Mouse (Mus musculus) CH12.LX (cell line): ENCODE results near the gene Ccdc136. TPM values are rescaled to one million over a fixed set of nuclear protein-coding genes. Genes with fewer than 3 reads are reported as not detected.

Source experiments
- DNase-seq: peaks from one replicate; pipeline ENCODE4 v3.0.0-alpha.2; 2013; ENCODE audit errors: extremely low read depth
- H3K27ac ChIP-seq: 2 replicates; pipeline ENCODE4 v1.5.1; 2012; ENCODE audit warnings: low read depth, mild to moderate bottlenecking, control low read depth, moderate library complexity; ENCODE audit not compliant: insufficient read depth
- H3K27me3 ChIP-seq: replicated peaks from 2 replicates; pipeline ENCODE3; 2012; ENCODE audit warnings: inconsistent platforms
- H3K36me3 ChIP-seq, 2 experiments: replicated peaks in 1 of 2; 2 replicates each; pipeline versions ENCODE3 to v1.6.1; 2012; ENCODE audit warnings: inconsistent platforms in 1 of 2, low read length in 1 of 2, mild to moderate bottlenecking in 1 of 2, mixed read lengths in 1 of 2, moderate library complexity in 1 of 2; ENCODE audit not compliant: control insufficient read depth in 1 of 2, insufficient read depth in 1 of 2
- H3K4me1 ChIP-seq, 2 experiments: 2 replicates each; pipeline ENCODE4 v1.6.1; 2012; ENCODE audit warnings: inconsistent platforms in 1 of 2, moderate library complexity in 1 of 2; ENCODE audit not compliant: insufficient read depth in 2 of 2, control insufficient read depth in 1 of 2
- H3K4me2 ChIP-seq: 2 replicates; pipeline ENCODE4 v1.6.1; 2012; ENCODE audit warnings: low read depth, mild to moderate bottlenecking, control low read depth; ENCODE audit not compliant: poor library complexity, insufficient read depth, severe bottlenecking
- H3K4me3 ChIP-seq, 3 experiments: fragments of 150-350 bp in 1 of 3; sonication (generic) in 1 of 3; replicated peaks in 1 of 3; 2 replicates each; pipeline versions ENCODE3 to v1.5.1; 2011 to 2012; ENCODE audit warnings: low read depth in 2 of 3, low read length in 2 of 3, mild to moderate bottlenecking in 2 of 3, moderate library complexity in 2 of 3, control low read depth in 1 of 3, improper control_type of control experiment in 1 of 3, inconsistent platforms in 1 of 3, mixed read lengths in 1 of 3; ENCODE audit not compliant: poor library complexity in 1 of 3
- H3K79me2 ChIP-seq: replicated peaks from 2 replicates; pipeline ENCODE4 v1.6.1; 2012; ENCODE audit warnings: mild to moderate bottlenecking, moderate library complexity; ENCODE audit not compliant: control insufficient read depth, poor library complexity, insufficient read depth, severe bottlenecking; ENCODE audit errors: extremely low read depth
- H3K9ac ChIP-seq: 2 replicates; pipeline ENCODE4 v1.6.1; 2012; ENCODE audit warnings: low read depth, mild to moderate bottlenecking, control low read depth, moderate library complexity; ENCODE audit not compliant: insufficient read depth
- H3K9me3 ChIP-seq: replicated peaks from 2 replicates; pipeline ENCODE3; 2012; ENCODE audit warnings: low read length, inconsistent platforms, mixed read lengths
- CHD1 ChIP-seq: IDR thresholded peaks from 2 replicates; pipeline ENCODE4 v1.6.1; 2012; ENCODE audit warnings: low read depth, low read length, improper control_type of control experiment, inconsistent platforms
- CHD2 ChIP-seq: IDR thresholded peaks from 2 replicates; pipeline ENCODE4 v1.6.1; 2011; ENCODE audit warnings: low read length, improper control_type of control experiment
- CTCF ChIP-seq, 2 experiments: IDR thresholded peaks in 1 of 2; conservative IDR thresholded peaks in 1 of 2; 2 replicates each; pipeline ENCODE4 v1.5.1; 2011 to 2012; ENCODE audit warnings: low read depth in 2 of 2, low read length in 2 of 2, improper control_type of control experiment in 1 of 2, inconsistent platforms in 1 of 2, mild to moderate bottlenecking in 1 of 2, moderate library complexity in 1 of 2
- ELF1 ChIP-seq: IDR thresholded peaks from 2 replicates; pipeline ENCODE4 v1.6.1; 2014; ENCODE audit warnings: low read depth, mild to moderate bottlenecking, inconsistent platforms, low read length, improper control_type of control experiment
- GABPA ChIP-seq: IDR thresholded peaks from 2 replicates; pipeline ENCODE4 v1.6.1; 2012; ENCODE audit warnings: low read depth, low read length, improper control_type of control experiment, inconsistent platforms; ENCODE audit not compliant: insufficient replicate concordance
- IRF4 ChIP-seq: IDR thresholded peaks from 2 replicates; pipeline ENCODE4 v1.6.1; 2014; ENCODE audit warnings: low read depth, mild to moderate bottlenecking, inconsistent platforms, low read length, improper control_type of control experiment
- KAT2A ChIP-seq: IDR thresholded peaks from 2 replicates; pipeline ENCODE4 v1.6.1; 2012; ENCODE audit warnings: low read length, improper control_type of control experiment, inconsistent platforms; ENCODE audit not compliant: insufficient replicate concordance
- MXI1 ChIP-seq: IDR thresholded peaks from 2 replicates; pipeline ENCODE4 v1.6.1; 2011; ENCODE audit warnings: mild to moderate bottlenecking, low read depth, low read length, improper control_type of control experiment
- MYC ChIP-seq: IDR thresholded peaks from 2 replicates; pipeline ENCODE4 v1.6.1; 2011; ENCODE audit warnings: low read depth, mild to moderate bottlenecking, improper control_type of control experiment, low read length
- NELFE ChIP-seq: IDR thresholded peaks from 2 replicates; pipeline ENCODE4 v1.6.1; 2011; ENCODE audit warnings: low read depth, low read length, improper control_type of control experiment
- PAX5 ChIP-seq: IDR thresholded peaks from 2 replicates; pipeline ENCODE4 v1.6.1; 2012; ENCODE audit warnings: low read length, inconsistent platforms, mixed read lengths
- POLR2A ChIP-seq: IDR thresholded peaks from 2 replicates; pipeline ENCODE4 v1.6.1; 2011; ENCODE audit warnings: low read depth, mild to moderate bottlenecking, improper control_type of control experiment, low read length
- POLR2AphosphoS2 ChIP-seq: IDR thresholded peaks from 2 replicates; pipeline ENCODE4 v1.6.1; 2011; ENCODE audit warnings: low read depth, low read length, improper control_type of control experiment
- SIN3A ChIP-seq: IDR thresholded peaks from 2 replicates; pipeline ENCODE4 v1.6.1; 2012; ENCODE audit warnings: low read length, improper control_type of control experiment, inconsistent platforms
- TBP ChIP-seq: conservative IDR thresholded peaks from 2 replicates; pipeline ENCODE4 v1.6.1; 2011; ENCODE audit warnings: low read depth, low read length, improper control_type of control experiment
- TCF12 ChIP-seq: IDR thresholded peaks from 2 replicates; pipeline ENCODE4 v1.6.1; 2014; ENCODE audit warnings: low read depth, mild to moderate bottlenecking, inconsistent platforms, low read length, improper control_type of control experiment
- UBTF ChIP-seq: IDR thresholded peaks from 2 replicates; pipeline ENCODE4 v1.6.1; 2012; ENCODE audit warnings: low read depth, mild to moderate bottlenecking, inconsistent platforms, low read length, improper control_type of control experiment, moderate library complexity
- USF2 ChIP-seq: conservative IDR thresholded peaks from 2 replicates; pipeline ENCODE4 v1.6.1; 2011; ENCODE audit warnings: low read depth, low read length, improper control_type of control experiment
- ZC3H11A ChIP-seq: IDR thresholded peaks from 2 replicates; pipeline ENCODE4 v1.6.1; 2012; ENCODE audit warnings: low read depth, mild to moderate bottlenecking, inconsistent platforms, low read length, improper control_type of control experiment
- ZKSCAN1 ChIP-seq: IDR thresholded peaks from 2 replicates; pipeline ENCODE4 v1.6.1; 2012; ENCODE audit warnings: low read depth, inconsistent platforms, low read length, improper control_type of control experiment, borderline replicate concordance
- ZMIZ1 ChIP-seq: IDR thresholded peaks from 2 replicates; pipeline ENCODE4 v1.6.1; 2012; ENCODE audit warnings: low read depth, mild to moderate bottlenecking, inconsistent platforms, low read length, improper control_type of control experiment
- ZNF384 ChIP-seq: IDR thresholded peaks from 2 replicates; pipeline ENCODE4 v1.6.1; 2012; ENCODE audit warnings: low read depth, low read length, improper control_type of control experiment, inconsistent platforms
- dilution Hi-C: fragments of 300-500 bp; cut with MboI; formaldehyde crosslinking; loops from 2 replicates; pipeline ENCODE4 v1.14.3; 2020; ENCODE audit warnings: low sequenced_read_pairs; ENCODE audit not compliant: extremely low pct_unique_long_range_greater_than_20kb, extremely low pct_ligation_motif_present
- in situ Hi-C: fragments of 300-500 bp; cut with MboI; formaldehyde crosslinking; loops from 3 replicates; pipeline ENCODE4 v1.14.3; 2019; ENCODE audit warnings: low sequenced_read_pairs, low pct_ligation_motif_present, low pct_unique_long_range_greater_than_20kb, mixed read lengths
- polyA plus RNA-seq: library from polyadenylated mRNA; unstranded; fragments of >175 nt; gene quantifications from 2 replicates; pipeline ENCODE4 v1.2.1, GENCODE M21; 2012; ENCODE audit warnings: low read depth; ENCODE audit not compliant: insufficient read length
- total RNA-seq, 2 experiments: library from RNA; depleted of rRNA; stranded (reverse); fragments of 300-350 nt in 1 of 2; fragments of >200 nt in 1 of 2; gene quantifications; 2 replicates each; pipeline ENCODE4 v1.2.3; 2012 to 2014

Ccdc136 gene
- total and polyA plus RNA-seq, 3 experiments = 0.64 to 4.3 (median 2.4) TPM

- H3K27me3 ChIP-seq = peaks cover 2% of the 10 kb centered on the region
- dilution Hi-C loops = no loop called here
Measured at GRCm38 (mm10) chr6:29432156-29432555, 36.0 kb downstream of the Ccdc136 start.

GRCm38 (mm10) chr6:29432676-29433037 is 36.5 kb downstream of the Ccdc136 start:
- no peak overlapping the region for H3K27ac ChIP-seq
- H3K9ac ChIP-seq = no peak overlapping the region
- no peak overlapping the region for H3K4me3 ChIP-seq
- peaks cover 2% of the 10 kb centered on the region for H3K27me3 ChIP-seq
- in situ Hi-C loops (no loop called here), dilution Hi-C loops (no loop called here)
- TF ChIP-seq KAT2A (no peak), ZC3H11A (no peak), MYC (no peak), USF2 (no peak), ELF1 (no peak), ZMIZ1 (no peak), NELFE (no peak), ZKSCAN1 (no peak), SIN3A (no peak), GABPA (no peak), CHD1 (no peak), IRF4 (no peak), TBP (no peak), POLR2A (no peak), CTCF (conservative IDR thresholded peaks at IDR 0.05 in 1 of 2, IDR thresholded peaks at IDR 0.05 in 1 of 2; ENCODE audit: low read depth in 2 of 2, low read length in 2 of 2) (no peak), TCF12 (no peak)
- H3K4me1 ChIP-seq = peaks cover 18 to 60% of the 10 kb centered on the region in 2 experiments
- H3K79me2 ChIP-seq = no peaks in the 10 kb centered on the region
- DNase-seq = no peak
- H3K36me3 ChIP-seq = no peaks in the 10 kb centered on the region
- H3K9me3 ChIP-seq = peaks cover 3% of the 10 kb centered on the region
- no peak overlapping the region for H3K4me2 ChIP-seq

More at GRCm38 (mm10) chr6:29432156-29432555, 36.0 kb downstream of the Ccdc136 start:
- peaks cover 3% of the 10 kb centered on the region for H3K9me3 ChIP-seq
- H3K4me3 ChIP-seq = no peak overlapping the region
- in situ Hi-C loops = no loop called here
- TF ChIP-seq MXI1 (no peak), PAX5 (no peak), CHD2 (no peak), NELFE (no peak), UBTF (no peak), ZKSCAN1 (no peak), ELF1 (no peak), POLR2A (no peak), TCF12 (no peak), ZNF384 (no peak), CTCF (conservative IDR thresholded peaks at IDR 0.05 in 1 of 2, IDR thresholded peaks at IDR 0.05 in 1 of 2; ENCODE audit: low read depth in 2 of 2, low read length in 2 of 2) (no peak), POLR2AphosphoS2 (no peak)
- H3K4me2 ChIP-seq = no peak overlapping the region
- no peak overlapping the region for H3K9ac ChIP-seq
- no peaks in the 10 kb centered on the region for H3K36me3 ChIP-seq
- H3K4me1 ChIP-seq = peaks cover 18 to 57% of the 10 kb centered on the region in 2 experiments
- no peak overlapping the region for H3K27ac ChIP-seq
- H3K79me2 ChIP-seq = no peaks in the 10 kb centered on the region
- no peak for DNase-seq
